Mouse (Mus musculus): ENCODE measurements around the gene Ccdc73. TPM values are rescaled to one million over a fixed set of nuclear protein-coding genes. Genes with fewer than 3 reads are reported as not detected.
"Not testable (repeated sequence)": the region's sequence is repeated elsewhere in the genome, so short reads cannot be mapped to it uniquely, and the experiment has no call there.

Gene Ccdc73
- total RNA-seq, 2 experiments from 2014 or later = 3.9 to 4.2 TPM

DNA sequence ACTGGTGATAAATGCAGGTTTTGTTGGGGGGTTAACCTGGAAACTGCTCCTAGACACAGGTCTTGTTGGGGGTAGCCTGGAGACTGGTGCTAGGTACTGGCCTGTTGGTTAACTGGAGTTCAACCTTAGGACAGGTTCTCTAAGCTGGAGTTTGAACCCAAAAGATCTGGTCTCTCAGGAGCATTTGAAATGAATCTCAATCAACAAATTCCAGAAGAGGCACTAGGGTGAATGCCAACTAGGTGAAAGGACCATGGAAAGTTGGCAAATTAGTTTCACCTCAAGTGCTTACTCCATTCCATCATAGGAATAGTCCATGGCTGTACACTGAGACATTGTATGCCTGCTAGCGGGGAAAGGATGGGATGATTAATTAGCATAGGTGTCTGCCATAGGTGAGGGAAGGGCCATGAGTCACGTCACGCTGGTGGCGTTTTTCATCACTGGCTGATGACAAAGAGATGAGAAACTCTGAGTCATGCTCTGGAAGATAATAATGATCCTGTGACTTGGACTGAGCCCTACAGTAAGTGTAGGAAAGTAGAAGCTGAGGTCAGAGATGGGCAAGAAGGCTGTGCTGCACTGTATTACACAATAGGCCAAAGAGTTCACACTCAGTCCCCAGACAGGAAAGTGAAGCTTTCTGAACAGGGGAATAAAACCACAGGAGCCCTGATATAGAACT lies 3.3 kb upstream of the Ccdc73 start:
- intact Hi-C loops (cut with DNase I) = no loop called here

DNA sequence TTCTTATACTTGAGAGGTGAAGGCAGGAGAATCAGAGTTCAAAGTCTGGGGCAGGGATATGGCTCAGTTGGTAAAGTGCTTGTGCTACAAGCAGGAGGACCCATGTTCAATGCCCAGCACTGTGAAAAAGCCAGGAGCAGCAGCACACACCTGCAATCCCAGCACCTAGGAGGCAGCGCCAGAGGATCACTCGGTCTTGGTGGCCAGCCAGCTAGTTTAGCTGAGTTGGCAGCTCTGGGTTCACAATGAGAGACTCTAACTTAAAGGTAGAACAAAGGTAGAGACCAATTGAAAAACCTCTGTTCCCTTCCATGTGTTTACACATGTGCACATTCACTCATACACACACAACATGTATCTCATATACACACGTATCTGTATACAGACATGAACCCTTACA lies 1.5 kb downstream of the Ccdc73 start:
- intact Hi-C loops (cut with DNase I) = no loop called here

More for the DNA sequence above, 3.3 kb upstream of the Ccdc73 start:
- DNase-seq (ENCODE audit: low spot score) = no peak

DNA sequence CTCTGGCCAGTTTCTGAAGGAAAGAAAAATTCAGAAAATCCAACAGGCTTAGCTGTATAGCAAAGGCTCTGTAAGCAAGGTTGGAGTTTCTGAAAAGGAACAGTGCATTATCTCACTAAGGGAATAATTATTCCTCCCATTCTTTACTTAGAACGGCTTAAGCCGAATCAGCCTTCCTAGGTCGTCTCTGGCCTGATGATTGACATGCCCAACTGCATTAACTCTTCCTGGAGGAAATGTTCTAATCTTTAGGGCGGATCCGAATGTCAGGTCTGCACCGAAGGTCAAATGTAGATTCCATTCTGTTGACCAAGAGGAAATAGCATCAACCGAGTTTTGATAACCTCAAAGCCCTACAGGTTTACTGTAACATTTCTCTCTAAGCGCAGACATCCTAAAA lies 11.2 kb downstream of the Ccdc73 start:
- intact Hi-C loops (cut with DNase I) = no loop called here
- no peak for DNase-seq (ENCODE audit: low spot score)

More for the DNA sequence above, 1.5 kb downstream of the Ccdc73 start:
- DNase-seq (ENCODE audit: low spot score) = no peak

DNA sequence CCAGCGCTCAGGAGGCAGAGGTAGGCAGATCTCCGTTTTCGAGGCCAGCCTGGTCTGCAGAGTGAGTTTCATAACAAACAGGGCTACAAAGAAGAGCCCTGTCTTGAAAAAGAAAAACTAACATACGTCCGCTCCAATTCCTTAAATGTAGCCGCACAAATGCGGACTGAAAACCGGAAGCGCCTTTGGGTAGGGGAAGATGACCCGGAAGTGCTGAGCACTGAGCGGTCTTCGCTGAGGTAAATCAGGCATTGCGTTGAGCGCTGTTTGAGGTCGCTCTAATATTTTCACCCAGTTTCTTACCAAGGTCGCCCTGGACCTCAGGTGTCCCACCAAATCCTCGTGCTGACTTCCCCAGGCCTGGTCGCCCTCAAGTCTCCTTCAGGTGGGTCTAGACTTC lies 18.5 kb downstream of the Ccdc73 start:
- intact Hi-C loops (cut with DNase I) = no loop called here

DNA sequence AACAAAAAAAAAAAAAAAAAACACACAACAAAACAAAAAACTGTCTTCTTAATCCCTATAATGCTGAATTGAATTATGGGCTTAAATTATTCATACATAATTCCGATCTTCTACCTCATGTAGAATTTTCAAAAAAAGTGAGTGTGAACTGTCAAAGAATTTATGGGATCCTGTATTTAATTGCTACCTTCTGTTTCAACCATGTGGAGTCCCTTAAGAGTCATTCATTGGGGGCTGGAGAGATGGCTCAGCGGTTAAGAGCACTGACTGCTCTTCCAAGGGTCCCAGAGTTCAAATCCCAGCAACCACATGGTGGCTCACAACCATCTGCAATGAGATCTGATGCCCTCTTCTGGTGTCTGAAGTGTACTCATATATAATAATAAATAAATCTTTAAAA lies 19.7 kb downstream of the Ccdc73 start:
- DNase-seq (ENCODE audit: low spot score); intact Hi-C loops (cut with DNase I): not testable (repeated sequence)

More for the DNA sequence above, 18.5 kb downstream of the Ccdc73 start:
- DNase-seq (ENCODE audit: low spot score) = no peak

DNA sequence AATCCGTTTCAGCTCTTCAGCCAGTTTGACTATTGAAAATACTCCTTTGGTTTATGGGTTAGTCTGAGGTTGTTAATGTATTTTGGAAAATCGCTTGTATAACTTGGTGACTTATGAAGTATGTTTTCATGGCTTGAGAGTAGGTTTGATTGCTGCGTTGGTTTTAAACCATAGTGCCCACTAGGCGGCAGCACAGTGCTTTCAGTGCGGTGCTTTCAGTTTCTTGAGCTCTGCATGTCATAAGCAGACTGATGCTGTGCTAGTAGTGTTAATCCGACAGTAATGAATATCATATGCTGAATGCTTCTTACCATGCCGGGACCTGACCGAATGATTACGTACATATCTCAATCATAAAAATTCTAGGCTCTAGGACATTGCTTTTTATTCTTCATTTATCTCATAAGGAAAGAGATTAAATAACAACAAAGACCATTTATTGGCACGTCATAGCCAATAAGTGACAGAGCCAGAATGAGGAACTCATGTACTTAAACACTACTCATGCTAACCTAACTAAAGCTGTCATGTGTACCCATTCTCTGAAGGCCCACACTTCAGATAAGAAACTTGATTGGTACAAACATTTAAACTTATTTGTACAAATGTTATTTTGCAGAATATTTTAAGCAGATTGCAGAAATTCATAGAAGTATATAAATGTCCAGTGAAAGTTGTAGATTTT lies 20.4 kb downstream of the Ccdc73 start:
- intact Hi-C loops (cut with DNase I) = loop anchor here (1.0 to 2.0 kb wide), 2 partner anchors 301 to 342 kb away; no protein-coding TSS in a partner anchor
- peak; percentile 6 for DNase-seq (ENCODE audit: low spot score)

DNA sequence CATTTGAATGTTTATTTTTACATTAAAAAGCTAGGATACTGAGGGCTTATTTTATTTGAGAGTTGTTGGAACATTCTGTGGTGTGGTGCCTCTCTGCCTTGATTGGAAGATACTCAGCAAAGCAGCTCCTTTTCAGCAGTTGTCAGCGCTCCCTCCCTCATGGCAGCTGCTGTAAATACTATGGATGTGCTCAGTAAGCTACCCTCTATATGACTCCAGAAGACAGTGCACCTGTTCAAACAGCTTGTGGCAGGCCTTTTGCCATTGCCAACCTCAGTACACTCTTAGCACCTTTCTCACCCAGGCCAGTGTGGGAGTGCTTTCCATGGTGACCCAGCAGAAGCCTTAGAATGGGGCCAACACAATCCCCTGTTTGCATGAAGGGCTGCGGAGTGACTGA lies 32.4 kb downstream of the Ccdc73 start:
- no peak for DNase-seq (ENCODE audit: low spot score)
- intact Hi-C loops (cut with DNase I) = no loop called here

DNA sequence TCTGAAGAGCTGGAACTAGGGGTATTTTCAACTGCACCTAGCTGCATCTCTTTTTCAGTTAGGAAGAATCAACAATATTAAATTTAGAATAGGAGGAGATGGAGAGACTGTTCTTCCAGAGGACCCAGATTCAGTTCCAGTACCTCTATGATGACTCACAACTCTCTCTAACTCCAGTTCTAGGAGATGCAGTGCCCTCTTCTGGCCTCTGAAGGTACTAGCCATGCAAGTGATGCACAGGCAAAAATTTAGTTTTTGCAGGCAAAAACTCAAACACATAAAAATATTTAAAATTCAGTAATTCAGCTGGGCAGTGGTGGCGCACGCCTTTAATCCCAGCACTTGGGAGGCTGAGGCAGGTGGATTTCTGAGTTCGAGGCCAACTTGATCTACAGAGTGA lies 48.1 kb downstream of the Ccdc73 start:
- intact Hi-C loops (cut with DNase I) = no loop called here
- no peak for DNase-seq (ENCODE audit: low spot score)

DNA sequence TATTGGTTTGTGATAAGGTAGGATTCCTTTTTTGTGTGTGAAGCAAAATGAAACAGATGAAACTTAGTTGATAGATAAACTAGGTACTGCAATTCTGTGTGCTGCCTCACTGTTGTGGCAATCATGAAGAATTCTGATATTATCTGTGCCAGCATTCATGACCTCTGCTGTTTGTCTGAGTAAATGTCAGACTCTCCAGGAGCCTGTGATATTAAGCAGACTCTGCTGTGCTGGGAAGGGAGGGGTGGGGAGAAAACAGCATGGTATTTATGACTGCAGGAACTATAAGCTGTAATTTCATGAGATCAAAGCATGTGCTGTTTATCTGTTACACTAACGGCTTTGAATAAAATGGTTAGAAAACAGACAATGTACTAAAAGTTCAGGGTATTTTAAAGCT lies 96.9 kb downstream of the Ccdc73 start:
- intact Hi-C loops (cut with DNase I) = no loop called here
- no peak for DNase-seq (ENCODE audit: low spot score)

DNA sequence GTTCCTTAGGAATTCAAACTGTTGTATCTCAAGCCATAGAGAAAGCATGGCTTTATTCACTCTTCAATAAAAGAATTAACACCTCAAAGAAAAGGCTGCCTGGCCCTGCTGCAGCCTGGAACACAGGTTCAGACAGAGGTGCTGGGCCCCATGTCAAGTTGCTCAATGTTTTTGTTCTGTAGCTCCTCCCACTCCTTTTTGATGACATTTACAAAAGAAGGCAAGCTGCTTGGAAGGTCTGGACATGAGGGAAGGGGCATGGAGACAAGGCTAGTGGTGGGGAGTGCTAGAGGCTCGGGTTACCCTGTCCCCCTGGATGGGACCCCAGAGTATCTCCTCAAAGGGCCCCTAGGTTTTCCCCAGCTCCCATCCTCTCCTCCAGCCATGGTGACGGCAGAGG lies 114.1 kb downstream of the Ccdc73 start:
- DNase-seq (ENCODE audit: low spot score) = no peak
- intact Hi-C loops (cut with DNase I) = no loop called here

DNA sequence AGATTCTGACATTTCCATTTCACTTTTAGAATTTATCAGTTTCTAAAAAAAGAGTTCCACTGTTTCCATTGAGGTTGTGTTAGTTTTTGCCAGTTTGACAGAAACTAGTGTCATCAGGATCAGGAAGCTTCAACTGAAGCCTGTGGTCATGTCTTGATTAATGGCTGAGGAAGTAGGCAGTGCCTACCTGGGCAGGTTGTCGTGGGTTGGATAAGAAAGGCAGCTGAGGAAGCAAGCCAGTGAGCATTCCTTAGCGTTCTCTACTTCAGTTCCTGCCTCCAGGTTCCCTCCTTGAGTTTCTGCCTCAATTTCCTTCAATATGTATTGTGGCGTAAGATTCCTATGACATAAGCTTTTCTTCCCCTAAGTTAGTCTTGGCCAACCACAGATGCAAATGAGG lies 118.2 kb downstream of the Ccdc73 start:
- intact Hi-C loops (cut with DNase I) = no loop called here
- DNase-seq (ENCODE audit: low spot score) = no peak

DNA sequence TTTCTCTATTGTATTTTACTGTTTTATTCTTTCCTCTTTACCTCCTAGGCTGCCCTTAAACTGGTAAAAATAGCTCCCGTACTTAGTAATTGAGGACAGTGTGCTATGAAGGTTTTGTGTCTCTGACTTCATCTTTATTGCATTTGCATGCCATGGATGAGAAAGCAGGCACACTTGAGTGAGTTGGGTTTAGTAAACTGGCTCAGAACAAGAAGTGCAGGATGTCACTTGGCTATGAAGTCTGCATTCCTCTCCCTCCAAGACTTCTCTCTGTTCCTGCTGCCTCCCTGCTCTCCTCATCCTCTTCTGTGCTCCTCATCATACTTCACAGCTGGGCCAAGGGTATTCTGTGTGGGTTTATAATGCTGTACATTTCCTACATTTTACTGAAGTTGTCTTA lies 121.4 kb downstream of the Ccdc73 start:
- DNase-seq (ENCODE audit: low spot score) = no peak
- intact Hi-C loops (cut with DNase I) = no loop called here

DNA sequence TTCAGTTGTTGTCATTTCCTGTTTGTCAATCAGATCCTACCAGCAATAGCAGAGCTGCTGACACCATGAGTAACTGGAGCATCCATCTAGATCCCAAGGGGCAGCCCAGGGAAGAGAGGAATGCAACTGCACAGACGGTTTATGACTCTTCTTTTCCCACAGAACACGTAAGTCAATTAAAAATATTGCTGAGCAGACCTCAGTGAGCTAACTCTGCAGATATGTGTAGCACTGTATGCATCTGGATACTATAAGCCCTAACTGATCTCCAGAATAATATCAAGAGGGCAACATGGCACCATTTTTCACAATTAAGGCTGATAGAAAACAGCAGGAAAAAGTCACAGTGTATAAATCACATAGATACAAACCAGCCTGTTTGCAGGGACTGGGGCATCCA lies 126.8 kb downstream of the Ccdc73 start:
- no peak for DNase-seq (ENCODE audit: low spot score)
- intact Hi-C loops (cut with DNase I) = no loop called here

DNA sequence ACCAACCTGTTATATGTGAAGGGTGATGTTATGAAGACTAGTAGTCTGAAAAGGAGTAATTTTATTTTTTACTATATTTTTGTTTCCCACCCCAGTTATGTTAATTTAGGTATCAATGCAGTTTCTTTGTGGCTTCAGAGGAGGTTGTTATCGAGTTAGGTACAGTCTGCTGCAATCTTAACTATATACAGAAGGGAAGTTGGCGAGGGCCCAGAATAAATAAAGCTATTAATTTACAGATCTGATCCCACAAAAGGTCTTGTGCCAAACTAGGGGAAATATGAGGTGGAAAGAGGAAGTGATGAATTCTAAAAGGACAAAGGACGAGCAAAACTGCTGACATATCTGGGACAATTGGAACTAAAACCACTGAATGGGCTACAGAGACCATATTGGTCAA lies 128.6 kb downstream of the Ccdc73 start:
- DNase-seq (ENCODE audit: low spot score) = no peak
- intact Hi-C loops (cut with DNase I) = no loop called here

DNA sequence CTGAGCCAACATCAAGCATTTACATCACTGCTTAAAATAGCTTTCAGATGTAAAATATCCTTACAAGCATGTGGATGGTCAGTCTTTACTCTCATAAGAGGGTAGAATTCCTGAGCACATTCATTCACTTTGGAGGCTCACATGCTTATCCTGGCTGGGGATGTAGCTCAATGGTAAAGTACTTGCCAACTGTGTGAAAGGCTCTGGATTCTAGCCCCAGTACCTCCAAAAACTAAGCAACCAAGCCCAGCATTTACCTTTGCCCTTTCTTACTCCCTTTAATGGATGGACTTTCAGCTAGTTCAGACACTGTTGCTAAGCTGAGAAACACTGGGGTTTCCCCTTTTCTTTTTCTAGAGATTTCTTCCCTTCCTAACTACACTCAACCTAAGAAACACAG lies 139.6 kb downstream of the Ccdc73 start:
- intact Hi-C loops (cut with DNase I) = no loop called here
- no peak for DNase-seq (ENCODE audit: low spot score)

DNA sequence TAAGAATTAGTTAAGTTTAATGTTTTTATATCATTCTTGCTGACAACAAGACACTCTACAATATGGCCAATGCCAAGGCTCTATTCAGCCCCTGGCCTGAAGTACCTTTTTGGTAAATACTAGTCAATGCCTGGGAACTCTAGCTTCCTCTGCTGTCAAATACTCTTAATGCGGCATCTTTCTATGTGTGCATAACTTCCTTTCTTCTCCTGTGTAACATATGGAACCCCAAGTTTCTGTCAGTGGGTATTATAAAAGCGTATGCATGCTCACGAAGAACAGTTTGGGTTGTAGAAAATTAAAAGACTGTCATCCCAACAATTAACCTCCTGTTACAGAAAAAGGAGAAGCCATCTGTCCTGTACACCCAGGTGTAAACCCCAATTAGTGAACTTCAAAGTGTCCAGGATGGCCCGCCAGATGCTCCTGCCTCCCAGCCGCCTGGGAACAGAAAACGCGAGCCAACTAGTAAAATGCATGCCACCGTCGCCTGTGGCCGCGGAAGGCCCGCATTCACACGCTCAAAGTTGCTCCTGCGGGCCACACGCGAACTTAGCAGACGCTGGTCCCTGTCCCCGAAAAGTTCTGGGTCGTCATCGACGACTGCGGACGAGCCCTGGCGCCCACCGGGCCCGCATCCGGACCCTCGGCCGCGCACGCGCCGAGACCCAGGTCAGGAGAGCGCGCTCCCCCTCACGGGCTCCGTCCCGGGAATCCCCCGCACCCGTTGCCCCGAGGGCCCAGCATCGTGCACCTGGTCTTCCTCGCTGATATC lies 148.8 kb downstream of the Ccdc73 start:
- intact Hi-C loops (cut with DNase I) = loop anchor here (5.0 to 10.0 kb wide), 2 partner anchors 111 to 422 kb away; partner anchors contain the start of genes Cstf3 and Wt1
- no peak for DNase-seq (ENCODE audit: low spot score)

DNA sequence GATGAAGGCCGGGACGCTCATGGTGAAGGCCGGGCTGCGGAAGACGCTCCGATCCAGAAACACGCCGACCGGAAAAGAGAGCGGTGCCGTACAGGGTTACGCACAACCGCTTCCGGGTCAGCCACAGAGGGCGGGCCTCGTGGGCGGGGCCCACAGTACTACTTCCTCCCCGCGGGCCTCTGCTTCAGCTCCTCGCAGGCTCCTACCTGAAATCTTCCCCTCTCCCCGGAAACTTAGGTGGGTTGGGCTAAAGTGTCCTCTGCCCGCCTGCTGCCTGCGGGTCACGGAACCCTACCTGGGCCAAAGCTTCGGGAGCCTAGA lies 149.3 kb downstream of the Ccdc73 start, which contains the start of gene Eif3m:
Eif3m (minus strand) TSS at position 114 of the 321 bp plus-strand sequence.
- intact Hi-C loops (cut with DNase I) = loop anchor here (5.0 to 10.0 kb wide), 2 partner anchors 110 to 422 kb away; partner anchors contain the start of genes Cstf3 and Wt1
- DNase-seq (ENCODE audit: low spot score) = peak; percentile 84

DNA sequence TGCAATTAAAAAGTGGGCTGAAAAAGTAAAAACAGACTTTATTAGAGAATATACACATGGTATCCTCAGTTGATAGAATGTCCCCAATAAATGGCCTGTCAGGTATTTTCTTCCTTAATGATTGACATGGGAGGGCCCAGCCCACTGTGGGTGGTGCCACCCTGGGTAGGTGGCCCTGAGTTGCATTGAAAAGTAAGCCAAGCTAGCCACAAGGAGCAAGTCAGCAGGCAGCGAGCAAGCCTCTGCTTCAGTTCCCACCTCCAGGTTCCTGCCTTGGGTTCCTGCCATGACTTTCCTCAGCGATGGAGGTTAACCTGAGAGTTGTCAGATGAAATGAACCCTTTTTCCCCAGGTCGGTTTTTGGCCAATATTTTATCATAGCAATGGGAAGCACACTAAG lies 150.2 kb downstream of the Ccdc73 start:
- intact Hi-C loops (cut with DNase I) = loop anchor here (5.0 to 10.0 kb wide), 2 partner anchors 109 to 423 kb away; partner anchors contain the start of genes Cstf3 and Wt1
- no peak for DNase-seq (ENCODE audit: low spot score)

DNA sequence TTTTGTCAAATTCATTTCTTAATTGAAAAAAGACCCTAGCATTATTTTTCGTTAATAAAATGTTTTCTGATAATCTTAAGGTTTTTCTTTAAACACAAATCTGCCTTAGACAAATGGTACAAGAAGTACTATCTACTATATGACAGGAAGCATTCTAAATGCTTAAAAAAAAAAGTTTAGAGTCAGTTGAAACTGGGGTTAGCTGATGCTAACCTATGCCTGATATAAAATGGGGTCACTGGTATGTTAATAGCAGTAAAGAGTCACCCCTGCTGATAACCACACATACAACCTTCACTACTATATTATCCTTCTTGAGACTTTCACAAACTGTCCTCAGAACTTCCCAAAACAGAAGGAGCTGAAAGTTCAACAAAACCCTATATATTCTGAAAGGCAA lies 151.9 kb downstream of the Ccdc73 start:
- DNase-seq (ENCODE audit: low spot score) = no peak
- intact Hi-C loops (cut with DNase I) = loop anchor here (5.0 to 10.0 kb wide), 2 partner anchors 108 to 425 kb away; partner anchors contain the start of genes Cstf3 and Wt1

DNA sequence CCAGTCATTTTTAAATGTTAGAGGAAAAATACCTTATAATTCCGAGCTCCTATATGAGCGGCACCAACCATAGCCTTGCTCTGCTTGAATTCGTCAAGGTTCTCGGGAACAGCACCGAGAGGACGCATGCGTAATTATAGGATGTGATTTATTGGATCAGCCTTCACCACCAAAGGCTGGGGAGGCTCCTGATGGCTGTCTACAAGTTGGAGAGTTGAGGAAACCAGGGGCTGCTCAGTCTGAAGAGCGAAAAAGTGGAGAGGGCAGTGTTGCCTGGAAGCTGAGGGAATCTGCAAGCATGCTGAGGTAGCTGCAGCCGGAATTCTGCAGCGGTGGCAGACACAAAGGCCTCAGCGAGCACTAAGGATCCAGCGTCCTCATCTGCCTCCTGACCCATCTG lies 153.7 kb downstream of the Ccdc73 start:
- intact Hi-C loops (cut with DNase I) = no loop called here
- no peak for DNase-seq (ENCODE audit: low spot score)

DNA sequence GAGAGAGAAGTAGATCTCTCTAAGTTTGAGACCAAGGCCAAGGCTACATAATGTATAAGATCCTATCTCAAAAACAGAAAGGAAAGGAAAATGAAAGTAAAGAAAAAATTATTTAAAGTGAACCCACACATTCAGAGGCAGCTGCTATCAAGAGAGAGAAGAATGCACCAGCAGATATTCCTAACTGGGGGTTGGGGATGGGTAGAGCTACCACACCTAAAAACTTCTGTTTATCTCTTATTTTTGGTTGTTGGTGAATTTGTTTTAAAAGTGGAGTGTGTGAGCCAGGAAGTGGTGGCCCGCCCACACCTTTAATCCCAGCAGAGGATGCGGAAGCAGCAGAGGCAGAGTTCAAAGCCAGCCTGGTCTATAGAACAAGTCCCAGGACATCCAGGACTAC lies 154.2 kb downstream of the Ccdc73 start:
- intact Hi-C loops (cut with DNase I) = no loop called here
- no peak for DNase-seq (ENCODE audit: low spot score)

Measured in heart, postnatal 25 days (tissue).